Mouse (Mus musculus): ENCODE results near the gene Xrn2. TPM values are rescaled to one million over a fixed set of nuclear protein-coding genes. Genes with fewer than 3 reads are reported as not detected.

Xrn2 gene
- total RNA-seq (2021) = 10 to 100 TPM; 21.6 to 22.1 TPM
- 11.1 and 22.2 TPM in 2 replicates for polyA plus RNA-seq (2012; rRNA removed)
- long read RNA-seq, transcript Xrn2-201 (30 exons, 3,434 nt) = major isoform, 25 of 38 reads
- long read RNA-seq, partial matches to known transcripts = 10 of 38 reads
- long read RNA-seq, other reads (novel, unspliced or antisense) = 3 of 38 reads

DNA sequence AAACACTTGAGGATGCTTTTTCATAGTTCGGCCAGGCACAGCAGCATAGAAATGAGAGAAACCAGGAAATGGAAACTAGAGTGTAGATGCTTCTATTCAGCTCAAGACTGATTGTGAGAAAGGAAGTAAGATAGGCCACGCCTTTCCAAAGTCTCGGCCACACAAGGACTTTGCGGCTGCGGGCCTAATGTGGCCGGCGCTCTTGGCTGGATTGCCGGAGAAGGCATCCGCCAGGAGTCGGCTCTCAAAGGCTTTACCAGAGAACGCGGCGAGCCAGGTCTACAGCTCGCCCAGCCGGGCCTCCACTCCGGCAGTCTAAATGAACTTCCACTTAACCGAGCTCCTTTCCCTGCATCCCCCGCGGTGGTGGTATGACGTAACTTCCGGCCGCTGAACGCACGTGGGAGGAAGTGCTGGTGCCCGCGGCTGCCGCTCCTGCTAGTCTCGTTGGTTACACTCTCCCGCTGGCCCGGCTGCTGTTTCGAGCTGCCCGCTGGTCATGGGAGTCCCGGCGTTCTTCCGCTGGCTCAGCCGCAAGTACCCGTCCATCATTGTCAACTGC lies at the start of gene Xrn2:
Gene Xrn2 (plus strand): TSS at position 374 of the 562 bp plus-strand sequence.
- Histone ChIP-seq H3K9ac (ENCODE audit: low read depth, low read length) (peak within 1 kb of the TSS; percentile 89), H3K4me3 (peak within 1 kb of the TSS; percentile 96), H3K79me2 (replicated peaks; ENCODE audit: control insufficient read depth, insufficient read depth, low read length) (peaks cover 2% of the 10 kb centered on the region; the same call in 1 of the 2 replicates), H3K36me3 (ENCODE audit: control insufficient read depth, insufficient read depth, low read length) (peaks cover 2% of the 10 kb centered on the region), H3K27me3 (ENCODE audit: control insufficient read depth, insufficient read depth, low read length) (no peaks in the 10 kb centered on the region), H3K27ac (peak within 1 kb of the TSS; percentile 96), H3K4me1 (ENCODE audit: control insufficient read depth, insufficient read depth, low read length) (peaks cover 3% of the 10 kb centered on the region)
- intact Hi-C loops (cut with DNase I) = loop anchor here (10.0 kb wide), 1 partner anchor 158 kb away; the partner anchor contains the start of gene Kiz
- DNase-seq = peak; percentile 95 to 96
- peak; percentile 63 for TF ChIP-seq EP300 (IDR thresholded peaks at IDR 0.05; ENCODE audit: insufficient read depth, low read depth, low read length)
- TF ChIP-seq POLR2A (IDR thresholded peaks at IDR 0.05; ENCODE audit: insufficient read depth, low read depth, low read length) = peak; percentile 89
- no peak for TF ChIP-seq CTCF (IDR thresholded peaks at IDR 0.05)
- WGBS = under 1% methylated on average over 37 of the region's 37 CpGs

DNA sequence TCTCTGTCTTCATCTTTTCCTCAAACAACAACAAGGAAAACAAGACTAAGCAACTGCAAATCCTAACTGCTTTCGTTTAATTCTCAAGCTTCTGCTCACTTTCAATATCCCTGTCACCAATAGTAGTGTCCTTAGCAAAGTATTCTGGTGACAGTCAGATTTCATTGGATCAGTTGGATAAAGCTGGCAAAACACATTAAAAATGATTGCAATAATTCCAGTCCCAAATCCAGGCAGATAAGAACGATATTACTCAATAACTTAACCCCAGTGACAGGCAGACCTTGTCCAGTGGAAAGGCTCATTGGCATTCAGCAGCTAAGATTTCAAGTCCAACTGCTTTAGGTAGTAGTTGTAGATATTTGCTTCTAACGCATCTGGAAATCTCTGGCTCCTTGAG lies 37.8 kb upstream of the Xrn2 start:
- DNase-seq = no peak

DNA sequence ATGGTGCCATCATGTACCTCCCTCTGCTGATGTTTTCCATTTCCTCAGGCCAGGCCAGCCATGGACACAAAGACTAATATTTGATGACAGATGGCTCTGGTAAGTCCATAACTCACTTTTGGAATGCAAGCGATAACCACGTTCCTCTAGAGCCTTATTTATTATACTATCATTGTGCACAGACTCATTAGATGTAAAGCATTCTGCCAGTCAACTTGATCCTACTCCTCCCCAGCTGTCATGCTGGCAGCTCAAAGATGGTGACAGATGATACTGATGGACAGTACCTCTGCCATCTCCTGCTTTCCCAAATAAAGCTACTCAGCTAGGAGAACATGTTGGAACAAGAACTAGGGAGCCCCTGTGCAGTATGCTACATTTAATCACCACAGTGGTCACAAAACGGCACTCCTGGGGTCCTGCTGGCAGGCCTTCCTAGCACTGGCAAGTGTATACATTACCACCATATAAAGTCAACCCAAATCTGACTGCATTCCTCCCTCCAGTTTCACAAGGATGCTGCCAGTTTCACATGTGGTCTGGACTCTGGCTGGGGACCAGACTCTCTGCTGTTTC lies 37.3 kb upstream of the Xrn2 start:
- intact Hi-C loops (cut with DNase I) = no loop called here
- TF ChIP-seq CTCF (IDR thresholded peaks at IDR 0.05) = no peak
- TF ChIP-seq POLR2A (IDR thresholded peaks at IDR 0.05; ENCODE audit: insufficient read depth, low read depth, low read length) = no peak
- TF ChIP-seq EP300 (IDR thresholded peaks at IDR 0.05; ENCODE audit: insufficient read depth, low read depth, low read length) = no peak
- no peak overlapping the region for H3K9ac ChIP-seq (ENCODE audit: low read depth, low read length)
- H3K27me3 ChIP-seq (ENCODE audit: control insufficient read depth, insufficient read depth, low read length) = no peaks in the 10 kb centered on the region
- 70% methylated on average over 3 of the region's 3 CpGs for WGBS
- no peaks in the 10 kb centered on the region for H3K4me1 ChIP-seq (ENCODE audit: control insufficient read depth, insufficient read depth, low read length)
- H3K4me3 ChIP-seq = no peak overlapping the region
- no peaks in the 10 kb centered on the region for H3K79me2 ChIP-seq (replicated peaks; ENCODE audit: control insufficient read depth, insufficient read depth, low read length)
- no peaks in the 10 kb centered on the region for H3K36me3 ChIP-seq (ENCODE audit: control insufficient read depth, insufficient read depth, low read length)
- DNase-seq = no peak
- no peak overlapping the region for H3K27ac ChIP-seq

More for the DNA sequence above, 37.8 kb upstream of the Xrn2 start:
- H3K36me3 ChIP-seq (ENCODE audit: control insufficient read depth, insufficient read depth, low read length) = no peaks in the 10 kb centered on the region
- 77% methylated on average over 3 of the region's 3 CpGs for WGBS
- H3K9ac ChIP-seq (ENCODE audit: low read depth, low read length) = no peak overlapping the region
- H3K27me3 ChIP-seq (ENCODE audit: control insufficient read depth, insufficient read depth, low read length) = no peaks in the 10 kb centered on the region
- TF ChIP-seq CTCF (IDR thresholded peaks at IDR 0.05) (no peak), POLR2A (IDR thresholded peaks at IDR 0.05; ENCODE audit: insufficient read depth, low read depth, low read length) (no peak), EP300 (IDR thresholded peaks at IDR 0.05; ENCODE audit: insufficient read depth, low read depth, low read length) (no peak)
- H3K79me2 ChIP-seq (replicated peaks; ENCODE audit: control insufficient read depth, insufficient read depth, low read length) = no peaks in the 10 kb centered on the region
- H3K4me1 ChIP-seq (ENCODE audit: control insufficient read depth, insufficient read depth, low read length) = no peaks in the 10 kb centered on the region
- intact Hi-C loops (cut with DNase I) = no loop called here
- no peak overlapping the region for H3K27ac ChIP-seq
- H3K4me3 ChIP-seq = no peak overlapping the region

DNA sequence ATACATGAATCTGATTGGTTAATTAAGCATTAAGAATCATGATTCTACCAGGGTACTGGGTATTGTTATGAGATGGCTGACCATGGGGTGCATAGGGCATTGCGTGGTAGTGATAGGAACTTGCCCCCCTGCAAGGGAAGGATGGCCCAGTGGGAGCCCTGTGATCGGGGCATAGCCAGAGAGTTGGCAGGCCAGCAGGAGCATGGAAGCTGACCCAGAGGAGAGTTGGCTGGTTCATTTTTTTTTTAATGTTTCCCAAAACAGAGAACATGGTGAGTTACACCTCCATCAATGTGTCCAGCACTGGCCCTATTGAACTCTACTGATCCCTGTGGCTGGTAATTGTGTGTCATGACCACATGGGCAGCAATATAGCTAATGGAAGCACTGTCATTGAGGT lies 30.0 kb upstream of the Xrn2 start:
- no peak overlapping the region for H3K9ac ChIP-seq (ENCODE audit: low read depth, low read length)
- intact Hi-C loops (cut with DNase I) = no loop called here
- WGBS = 86% methylated on average over 2 of the region's 2 CpGs

DNA sequence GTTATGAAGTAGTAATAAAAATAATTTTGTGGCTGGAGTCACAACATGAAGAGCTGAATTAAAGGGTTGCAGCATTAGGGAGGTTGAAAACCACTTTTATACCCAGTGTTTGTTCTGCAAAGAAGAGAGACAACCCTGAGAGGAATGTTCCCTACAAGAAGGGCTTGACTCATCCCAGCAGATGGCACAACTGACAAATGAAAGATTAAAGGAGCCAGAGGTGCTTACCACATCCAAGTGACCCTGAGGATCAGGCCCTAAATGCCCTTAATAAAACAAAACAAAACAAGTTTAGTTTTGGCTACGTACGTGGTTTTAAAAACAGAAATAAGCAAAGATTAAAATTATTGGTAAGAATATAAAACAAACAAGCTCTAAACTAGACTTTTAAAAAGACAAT lies 28.0 kb upstream of the Xrn2 start:
- TF ChIP-seq CTCF (IDR thresholded peaks at IDR 0.05) = no peak
- TF ChIP-seq EP300 (IDR thresholded peaks at IDR 0.05; ENCODE audit: insufficient read depth, low read depth, low read length) = no peak
- no peak for TF ChIP-seq POLR2A (IDR thresholded peaks at IDR 0.05; ENCODE audit: insufficient read depth, low read depth, low read length)
- Histone ChIP-seq H3K27me3 (ENCODE audit: control insufficient read depth, insufficient read depth, low read length) (no peaks in the 10 kb centered on the region), H3K4me3 (no peak overlapping the region), H3K36me3 (ENCODE audit: control insufficient read depth, insufficient read depth, low read length) (no peaks in the 10 kb centered on the region), H3K27ac (no peak overlapping the region), H3K9ac (ENCODE audit: low read depth, low read length) (no peak overlapping the region), H3K79me2 (replicated peaks; ENCODE audit: control insufficient read depth, insufficient read depth, low read length) (no peaks in the 10 kb centered on the region), H3K4me1 (ENCODE audit: control insufficient read depth, insufficient read depth, low read length) (no peaks in the 10 kb centered on the region)
- intact Hi-C loops (cut with DNase I) = no loop called here
- 95% methylated on average over 2 of the region's 2 CpGs for WGBS
- no peak for DNase-seq

More for the DNA sequence above, 30.0 kb upstream of the Xrn2 start:
- no peak overlapping the region for H3K27ac ChIP-seq
- no peaks in the 10 kb centered on the region for H3K79me2 ChIP-seq (replicated peaks; ENCODE audit: control insufficient read depth, insufficient read depth, low read length)
- TF ChIP-seq CTCF (IDR thresholded peaks at IDR 0.05) (no peak), POLR2A (IDR thresholded peaks at IDR 0.05; ENCODE audit: insufficient read depth, low read depth, low read length) (no peak), EP300 (IDR thresholded peaks at IDR 0.05; ENCODE audit: insufficient read depth, low read depth, low read length) (no peak)
- H3K36me3 ChIP-seq (ENCODE audit: control insufficient read depth, insufficient read depth, low read length) = no peaks in the 10 kb centered on the region
- no peaks in the 10 kb centered on the region for H3K27me3 ChIP-seq (ENCODE audit: control insufficient read depth, insufficient read depth, low read length)
- H3K4me3 ChIP-seq = no peak overlapping the region
- no peak for DNase-seq
- H3K4me1 ChIP-seq (ENCODE audit: control insufficient read depth, insufficient read depth, low read length) = no peaks in the 10 kb centered on the region

DNA sequence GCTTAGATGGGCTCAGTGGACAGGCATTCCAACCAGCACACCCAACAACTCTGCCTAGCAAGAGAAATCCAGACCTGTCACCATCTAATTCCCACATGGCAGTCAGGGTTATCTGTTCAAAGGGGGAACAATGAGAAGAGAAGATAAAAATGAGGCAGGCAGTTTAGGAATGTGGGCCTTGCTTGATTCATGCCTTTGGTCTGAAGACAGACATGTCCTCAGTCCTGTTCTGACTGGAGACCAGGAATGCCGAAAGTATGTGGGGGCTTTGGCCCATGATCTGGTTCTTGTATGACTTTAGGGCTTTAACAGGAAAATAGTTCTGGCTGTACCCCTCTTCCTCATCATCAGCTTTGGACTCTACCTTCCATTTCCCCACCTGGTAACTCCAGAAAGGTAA lies 27.0 kb upstream of the Xrn2 start:
- H3K79me2 ChIP-seq (replicated peaks; ENCODE audit: control insufficient read depth, insufficient read depth, low read length) = no peaks in the 10 kb centered on the region
- H3K27me3 ChIP-seq (ENCODE audit: control insufficient read depth, insufficient read depth, low read length) = no peaks in the 10 kb centered on the region
- H3K36me3 ChIP-seq (ENCODE audit: control insufficient read depth, insufficient read depth, low read length) = no peaks in the 10 kb centered on the region
- no peak for TF ChIP-seq EP300 (IDR thresholded peaks at IDR 0.05; ENCODE audit: insufficient read depth, low read depth, low read length)
- no peak for TF ChIP-seq POLR2A (IDR thresholded peaks at IDR 0.05; ENCODE audit: insufficient read depth, low read depth, low read length)
- no peak for TF ChIP-seq CTCF (IDR thresholded peaks at IDR 0.05)
- H3K27ac ChIP-seq = no peak overlapping the region
- H3K9ac ChIP-seq (ENCODE audit: low read depth, low read length) = no peak overlapping the region
- intact Hi-C loops (cut with DNase I) = no loop called here
- no peak overlapping the region for H3K4me3 ChIP-seq
- no peaks in the 10 kb centered on the region for H3K4me1 ChIP-seq (ENCODE audit: control insufficient read depth, insufficient read depth, low read length)
- WGBS = 25% methylated on average over 1 of the region's 1 CpGs
- DNase-seq = no peak

Data from heart, adult 2 months (tissue).